Mouse (Mus musculus): ENCODE measurements around the gene Dexi. TPM values are rescaled to one million over a fixed set of nuclear protein-coding genes. Genes with fewer than 3 reads are reported as not detected.

The Dexi gene
- polyA plus RNA-seq, 1 experiment = 84.5 TPM

GRCm38 (mm10) chr16:10453872-10454582 is 88.8 kb downstream of the Dexi start:
- no peak for TF ChIP-seq CTCF (IDR thresholded peaks at IDR 0.05; ENCODE audit: extremely low read depth, insufficient read depth, low read length)
- no peak for TF ChIP-seq POLR2A (IDR thresholded peaks at IDR 0.05; ENCODE audit: extremely low read depth, insufficient read depth, low read length)
- Histone ChIP-seq H3K4me1 (ENCODE audit: control insufficient read depth, insufficient read depth, low read length) (no peaks in the 10 kb centered on the region), H3K4me3 (ENCODE audit: insufficient read depth, low read length) (no peak overlapping the region), H3K27ac (ENCODE audit: insufficient read depth, low read length) (no peak overlapping the region)

Other genes with a start within 250 kb of the Dexi start
- gene Emp2, start 229.1 kb downstream of the Dexi start, polyA plus RNA-seq (2012; rRNA removed) = 18.2 and 19.4 TPM in 2 replicates
- 10.9 and 11.1 TPM in 2 replicates for gene Tekt5, start 147.6 kb downstream of the Dexi start, polyA plus RNA-seq (2012; rRNA removed)
- gene Nubp1, start 131.1 kb downstream of the Dexi start, polyA plus RNA-seq (2012; rRNA removed) = 24.6 and 26.3 TPM in 2 replicates
- 30.5 and 31.1 TPM in 2 replicates for gene Tvp23a, start 95.7 kb downstream of the Dexi start, polyA plus RNA-seq (2012; rRNA removed)
- 0.06 and 0.08 TPM in 2 replicates for gene Ciita, start 63.0 kb downstream of the Dexi start, polyA plus RNA-seq (2012; rRNA removed)
- gene Clec16a, start 2.3 kb upstream of the Dexi start, polyA plus RNA-seq (2012; rRNA removed) = 46.2 and 49.3 TPM in 2 replicates
- 0.71 and 0.81 TPM in 2 replicates for gene Socs1, start 242.5 kb upstream of the Dexi start, polyA plus RNA-seq (2012; rRNA removed)
- gene Tnp2, start 245.6 kb upstream of the Dexi start, polyA plus RNA-seq (2012; rRNA removed) = not detected in 2 replicates
- not detected in 2 replicates for gene Prm3, start 247.9 kb upstream of the Dexi start, polyA plus RNA-seq (2012; rRNA removed)

Measured in cortical plate, adult 2 months (tissue).